Mouse (Mus musculus): ENCODE results near the gene Rad50.

GRCm38 (mm10) chr11:53657381-53657780, 49.7 kb downstream of the Rad50 start:
- no peak for TF ChIP-seq CTCF (IDR thresholded peaks at IDR 0.05; ENCODE audit: low read depth, low read length)
- no peak for TF ChIP-seq POLR2A (IDR thresholded peaks at IDR 0.05; ENCODE audit: borderline replicate concordance, low read depth, low read length)

All from bone marrow macrophage, adult 2 months (primary cell).